Mouse (Mus musculus): ENCODE results near the gene Gm48552. TPM values are rescaled to one million over a fixed set of nuclear protein-coding genes. Genes with fewer than 3 reads are reported as not detected.

The Gm48552 gene
- polyA plus RNA-seq, 1 experiment, result 0.73 TPM

GRCm38 (mm10) chr10:81396749-81397148 is 7.9 kb downstream of the Gm48552 start:
- no peak overlapping the region for H3ac ChIP-seq (ENCODE audit: control insufficient read depth, insufficient read length)
- H3K4me3 ChIP-seq, result no peak overlapping the region
- peaks cover 18% of the 10 kb centered on the region for H3K36me3 ChIP-seq (ENCODE audit: control insufficient read depth, insufficient read depth)
- H3K79me2 ChIP-seq (ENCODE audit: control insufficient read depth, insufficient read depth), result no peaks in the 10 kb centered on the region
- peak; percentile 49 for TF ChIP-seq POLR2AphosphoS2 (IDR thresholded peaks at IDR 0.05; ENCODE audit: insufficient read length, low read depth)
- TF ChIP-seq CEBPB (IDR thresholded peaks at IDR 0.05; ENCODE audit: insufficient read depth, poor library complexity, severe bottlenecking), result no peak
- no peak overlapping the region for H3K4me2 ChIP-seq (ENCODE audit: low read depth)
- H3K27me3 ChIP-seq (ENCODE audit: control insufficient read depth, insufficient read depth, insufficient read length), result no peaks in the 10 kb centered on the region

DNA sequence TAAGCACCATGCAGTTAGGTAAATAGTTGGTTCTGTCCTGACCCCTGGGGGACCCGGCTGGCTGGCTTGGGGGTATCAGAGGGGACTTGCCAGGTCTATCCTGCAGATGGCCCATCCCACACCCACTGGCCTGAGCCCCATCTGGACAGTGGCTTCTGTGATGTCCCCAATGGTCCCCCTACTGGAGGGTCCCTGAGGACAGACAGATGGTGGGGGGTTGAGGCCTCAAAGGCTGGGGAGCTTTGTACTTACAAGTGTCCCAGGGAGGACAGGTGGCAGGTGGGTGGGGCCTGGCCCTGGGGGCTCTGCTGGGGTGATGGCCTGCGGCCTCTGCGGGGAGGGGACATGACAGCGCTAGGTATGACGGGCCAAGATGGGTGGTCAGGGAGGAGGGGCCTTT is 10.5 kb downstream of the Gm48552 start:
- no peak overlapping the region for H3K4me3 ChIP-seq
- no peaks in the 10 kb centered on the region for H3K79me2 ChIP-seq (ENCODE audit: control insufficient read depth, insufficient read depth)
- peaks cover 26% of the 10 kb centered on the region for H3K36me3 ChIP-seq (ENCODE audit: control insufficient read depth, insufficient read depth)
- H3K27me3 ChIP-seq (ENCODE audit: control insufficient read depth, insufficient read depth, insufficient read length), result no peaks in the 10 kb centered on the region
- no peak overlapping the region for H3K4me2 ChIP-seq (ENCODE audit: low read depth)
- no peak for TF ChIP-seq POLR2AphosphoS2 (IDR thresholded peaks at IDR 0.05; ENCODE audit: insufficient read length, low read depth)
- no peak for TF ChIP-seq TCF12 (IDR thresholded peaks at IDR 0.05; ENCODE audit: insufficient read depth, poor library complexity, severe bottlenecking)
- TF ChIP-seq MYOG (IDR thresholded peaks at IDR 0.05; ENCODE audit: control insufficient read depth in 1 of 3, insufficient read depth in 1 of 3, insufficient read length in 2 of 3, low read depth in 2 of 3), result no peak
- no peak for TF ChIP-seq USF1 (IDR thresholded peaks at IDR 0.05; ENCODE audit: low read depth)
- TF ChIP-seq SRF (IDR thresholded peaks at IDR 0.05; ENCODE audit: control insufficient read depth, insufficient read length, low read depth), result no peak
- TF ChIP-seq E2F4 (IDR thresholded peaks at IDR 0.05; ENCODE audit: insufficient read depth), result no peak
- TF ChIP-seq REST (IDR thresholded peaks at IDR 0.05; ENCODE audit: insufficient read depth, insufficient read length), result no peak
- no peak for TF ChIP-seq MYOD1 (IDR thresholded peaks at IDR 0.05; ENCODE audit: control insufficient read depth in 1 of 3, insufficient read length in 2 of 3, low read depth in 2 of 3)
- TF ChIP-seq CEBPB (IDR thresholded peaks at IDR 0.05; ENCODE audit: insufficient read depth, poor library complexity, severe bottlenecking), result no peak
- no peak for TF ChIP-seq TCF3 (IDR thresholded peaks at IDR 0.05; ENCODE audit: insufficient read length, low read depth)
- no peak overlapping the region for H3ac ChIP-seq (ENCODE audit: control insufficient read depth, insufficient read length)

DNA sequence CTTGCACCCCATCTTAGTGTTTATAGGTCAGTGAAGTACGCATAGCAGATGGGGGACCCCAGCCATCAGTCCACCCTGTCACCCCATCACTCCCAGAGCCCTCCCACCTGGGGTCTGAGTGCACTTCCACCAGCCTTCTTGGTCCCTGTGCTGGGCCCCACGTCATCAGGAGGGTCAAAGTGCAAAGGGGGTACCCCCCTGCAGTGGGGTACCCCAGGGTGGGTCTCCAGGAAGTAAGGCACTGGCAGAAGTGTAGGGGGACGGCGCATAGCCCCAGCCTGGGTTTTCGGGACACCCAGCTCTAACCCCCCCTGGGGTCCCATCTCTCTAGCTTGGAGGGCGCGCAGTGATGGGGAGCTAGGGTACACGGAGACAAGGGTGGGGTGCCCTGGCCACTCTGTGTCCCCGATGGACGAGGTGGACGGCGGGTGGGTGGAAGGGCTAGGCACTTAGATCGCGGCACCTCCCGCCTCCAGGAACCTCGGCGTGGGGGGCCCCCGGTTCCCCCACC is 11.0 kb downstream of the Gm48552 start:
- Histone ChIP-seq H3ac (ENCODE audit: control insufficient read depth, insufficient read length) (no peak overlapping the region), H3K36me3 (ENCODE audit: control insufficient read depth, insufficient read depth) (peaks cover 30% of the 10 kb centered on the region)

DNA sequence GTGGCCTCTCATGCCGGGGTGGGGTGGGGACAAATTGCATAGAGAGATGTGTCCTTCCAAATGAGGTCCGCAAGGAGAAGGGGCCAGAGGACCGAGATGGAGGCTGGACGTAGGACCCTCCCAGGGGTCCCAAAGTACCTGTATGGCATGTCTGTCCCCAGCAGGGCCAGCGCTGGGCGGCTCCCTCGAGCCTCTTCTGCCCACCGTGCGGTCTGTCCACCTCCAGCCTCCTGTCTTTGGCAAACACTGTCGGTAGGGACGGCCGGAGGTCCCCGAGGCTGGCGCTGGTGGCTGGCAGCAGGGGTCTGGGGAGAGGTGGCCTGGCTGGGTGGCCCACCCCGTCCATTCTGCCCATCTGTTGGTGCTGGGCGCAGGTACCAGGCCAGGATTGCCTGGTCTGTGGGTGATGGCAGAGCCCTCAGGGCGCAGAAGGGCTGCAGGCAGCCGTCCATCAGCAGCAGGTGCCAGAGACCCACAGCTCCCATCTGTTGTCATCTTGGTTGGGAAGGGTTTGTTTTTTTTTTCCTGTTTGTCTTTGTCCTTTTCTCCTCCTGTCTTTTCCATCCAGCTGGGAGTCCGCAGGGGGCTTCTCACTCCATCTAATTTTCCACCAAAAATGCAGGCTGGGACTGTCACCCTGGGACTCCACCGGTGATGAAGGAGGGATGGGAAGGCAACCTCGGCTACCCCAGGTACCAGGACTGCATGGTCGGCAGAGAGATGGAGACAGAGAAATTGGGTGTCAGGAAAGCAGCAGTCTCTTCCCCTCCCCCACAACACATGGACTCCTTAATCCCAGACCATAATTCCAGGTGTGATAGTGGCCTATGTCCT is 11.8 kb downstream of the Gm48552 start:
- TF ChIP-seq POLR2AphosphoS2 (IDR thresholded peaks at IDR 0.05; ENCODE audit: insufficient read length, low read depth), result peak; percentile 52
- no peak for TF ChIP-seq MAX (IDR thresholded peaks at IDR 0.05; ENCODE audit: low read depth)
- no peak for TF ChIP-seq E2F4 (IDR thresholded peaks at IDR 0.05; ENCODE audit: insufficient read depth)
- TF ChIP-seq CEBPB (IDR thresholded peaks at IDR 0.05; ENCODE audit: insufficient read depth, poor library complexity, severe bottlenecking), result no peak
- TF ChIP-seq POLR2A (IDR thresholded peaks at IDR 0.05; ENCODE audit: insufficient read length, low read depth), result peak; percentile 9
- Histone ChIP-seq H3K27me3 (ENCODE audit: control insufficient read depth, insufficient read depth, insufficient read length) (no peaks in the 10 kb centered on the region), H3K36me3 (ENCODE audit: control insufficient read depth, insufficient read depth) (peaks cover 35% of the 10 kb centered on the region), H3K4me2 (ENCODE audit: low read depth) (no peak overlapping the region), H3ac (ENCODE audit: control insufficient read depth, insufficient read length) (no peak overlapping the region), H3K4me3 (no peak overlapping the region), H3K79me2 (ENCODE audit: control insufficient read depth, insufficient read depth) (no peaks in the 10 kb centered on the region)

More for the DNA sequence above, 11.0 kb downstream of the Gm48552 start:
- Histone ChIP-seq H3K4me3 (no peak overlapping the region), H3K4me2 (ENCODE audit: low read depth) (no peak overlapping the region), H3K79me2 (ENCODE audit: control insufficient read depth, insufficient read depth) (no peaks in the 10 kb centered on the region), H3K27me3 (ENCODE audit: control insufficient read depth, insufficient read depth, insufficient read length) (no peaks in the 10 kb centered on the region)
- TF ChIP-seq TCF3 (IDR thresholded peaks at IDR 0.05; ENCODE audit: insufficient read length, low read depth) (no peak), SRF (IDR thresholded peaks at IDR 0.05; ENCODE audit: control insufficient read depth, insufficient read length, low read depth) (no peak), TCF12 (IDR thresholded peaks at IDR 0.05; ENCODE audit: insufficient read depth, poor library complexity, severe bottlenecking) (no peak), CEBPB (IDR thresholded peaks at IDR 0.05; ENCODE audit: insufficient read depth, poor library complexity, severe bottlenecking) (no peak), MAX (IDR thresholded peaks at IDR 0.05; ENCODE audit: low read depth) (no peak), POLR2AphosphoS2 (IDR thresholded peaks at IDR 0.05; ENCODE audit: insufficient read length, low read depth) (no peak), REST (IDR thresholded peaks at IDR 0.05; ENCODE audit: insufficient read depth, insufficient read length) (no peak), POLR2A (IDR thresholded peaks at IDR 0.05; ENCODE audit: insufficient read length, low read depth) (no peak), MYOD1 (IDR thresholded peaks at IDR 0.05; ENCODE audit: control insufficient read depth in 1 of 3, insufficient read length in 2 of 3, low read depth in 2 of 3) (no peak), MYOG (IDR thresholded peaks at IDR 0.05; ENCODE audit: control insufficient read depth in 1 of 3, insufficient read depth in 1 of 3, insufficient read length in 2 of 3, low read depth in 2 of 3) (no peak)

- Histone ChIP-seq H3K4me2 (ENCODE audit: low read depth) (no peak overlapping the region), H3K27me3 (ENCODE audit: control insufficient read depth, insufficient read depth, insufficient read length) (no peaks in the 10 kb centered on the region), H3K79me2 (ENCODE audit: control insufficient read depth, insufficient read depth) (no peaks in the 10 kb centered on the region), H3K4me3 (no peak overlapping the region), H3ac (ENCODE audit: control insufficient read depth, insufficient read length) (no peak overlapping the region), H3K36me3 (ENCODE audit: control insufficient read depth, insufficient read depth) (peaks cover 41% of the 10 kb centered on the region)
- TF ChIP-seq POLR2AphosphoS2 (IDR thresholded peaks at IDR 0.05; ENCODE audit: insufficient read length, low read depth) (peak; percentile 34), TCF3 (IDR thresholded peaks at IDR 0.05; ENCODE audit: insufficient read length, low read depth) (no peak)
Measured at GRCm38 (mm10) chr10:81401205-81401520, 12.4 kb downstream of the Gm48552 start.

All from myocyte (in vitro differentiated cells).